Mouse (Mus musculus) intestine, postnatal 0 days (tissue): ENCODE measurements around the gene Traf3ip1. TPM values are rescaled to one million over a fixed set of nuclear protein-coding genes. Genes with fewer than 3 reads are reported as not detected.

Experiments used
- ATAC-seq: fragments of 200-750 bp; cut with Nextera tagmentation; 2 replicates; pipeline ENCODE4 v1.8.0; 2017; ENCODE audit warnings: mild to moderate bottlenecking, moderate TSS enrichment, moderate library complexity
- H3K27ac ChIP-seq: fragments of 300-500 bp; sonication (generic); 2 replicates; pipeline ENCODE4 v1.5.1; 2014; ENCODE audit warnings: mild to moderate bottlenecking, low read depth, low read length, moderate library complexity
- H3K27me3 ChIP-seq: fragments of 300-500 bp; sonication (generic); replicated peaks from 2 replicates; pipeline ENCODE4 v1.6.1; 2014; ENCODE audit warnings: low read length, mixed read lengths; ENCODE audit not compliant: control insufficient read depth, insufficient read depth
- H3K36me3 ChIP-seq: fragments of 300-500 bp; sonication (generic); 2 replicates; pipeline ENCODE4 v1.6.1; 2014; ENCODE audit warnings: mild to moderate bottlenecking, moderate library complexity; ENCODE audit not compliant: control insufficient read depth, insufficient read depth
- H3K4me1 ChIP-seq: fragments of 300-500 bp; sonication (generic); replicated peaks from 2 replicates; pipeline ENCODE4 v1.6.1; 2014; ENCODE audit warnings: antibody characterized with exemption, low read length, mixed read lengths; ENCODE audit not compliant: control insufficient read depth, insufficient read depth
- H3K4me2 ChIP-seq: fragments of 300-500 bp; sonication (generic); replicated peaks from 2 replicates; pipeline ENCODE4 v1.6.1; 2014; ENCODE audit warnings: low read depth, mild to moderate bottlenecking, moderate library complexity
- H3K4me3 ChIP-seq: fragments of 300-500 bp; sonication (generic); 2 replicates; pipeline ENCODE4 v1.5.1; 2014; ENCODE audit warnings: low read depth, low read length
- H3K9ac ChIP-seq: fragments of 300-500 bp; sonication (generic); 2 replicates; pipeline ENCODE4 v1.6.1; 2014; ENCODE audit warnings: mild to moderate bottlenecking, low read depth, low read length
- H3K9me3 ChIP-seq: fragments of 300-500 bp; sonication (generic); 2 replicates; pipeline ENCODE4 v1.6.1; 2016; ENCODE audit warnings: mixed run types; ENCODE audit not compliant: control insufficient read depth
- CTCF ChIP-seq: sonication (generic); IDR thresholded peaks from 2 replicates; pipeline ENCODE4 v1.5.1; 2016; ENCODE audit warnings: low read depth, mild to moderate bottlenecking, control low read depth, antibody characterized with exemption, moderate library complexity
- WGBS: fragments of 180-500 bp; shearing (Covaris S2); extraction: QIAGEN DNeasy Blood & Tissue Kit; methylation state at CpG from one replicate; pipeline ENCODE4 v1.1.7; 2014; 5-methylcytosine and 5-hydroxymethylcytosine counted together
- polyA plus RNA-seq: library from polyadenylated mRNA; unstranded; fragments of >200 nt; fragmentation: Nextera tagmentation; extraction: Ambion mirVana; gene quantifications from 2 replicates; pipeline ENCODE4 v1.2.1, GENCODE M21; 2015

The Traf3ip1 gene
- polyA plus RNA-seq, 1 experiment from 2014 or later, result 3.7 TPM

- H3K4me2 ChIP-seq, result no peak overlapping the region; the same call in 1 of the 2 replicates
- no peak overlapping the region for H3K9ac ChIP-seq
- H3K4me3 ChIP-seq, result no peak overlapping the region
- TF ChIP-seq CTCF, result no peak
- no peaks in the 10 kb centered on the region for H3K9me3 ChIP-seq
- peak; percentile 76 for ATAC-seq
- 23% methylated on average over 7 of the region's 7 CpGs for WGBS
- no peaks in the 10 kb centered on the region for H3K36me3 ChIP-seq
- H3K27me3 ChIP-seq, result no peaks in the 10 kb centered on the region
- H3K4me1 ChIP-seq, result no peaks in the 10 kb centered on the region
- H3K27ac ChIP-seq, result no peak overlapping the region
Measured at GRCm38 (mm10) chr1:91577883-91578517, 83.6 kb downstream of the Traf3ip1 start.

Other genes starting within 250 kb of the Traf3ip1 start
- 55.5 and 57.9 TPM in 2 replicates for gene Ube2f, start 244.3 kb upstream of the Traf3ip1 start, polyA plus RNA-seq
- 20.2 and 23.1 TPM in 2 replicates for gene Scly, start 196.3 kb upstream of the Traf3ip1 start, polyA plus RNA-seq
- gene Espnl, start 172.6 kb upstream of the Traf3ip1 start, polyA plus RNA-seq, result not detected in 2 replicates
- gene Klhl30, start 143.6 kb upstream of the Traf3ip1 start, polyA plus RNA-seq, result 1.3 and 1.8 TPM in 2 replicates
- 2.7 and 3.1 TPM in 2 replicates for gene Erfe, start 128.2 kb upstream of the Traf3ip1 start, polyA plus RNA-seq
- gene Ilkap, start 95.8 kb upstream of the Traf3ip1 start, polyA plus RNA-seq, result 51.2 TPM in 2 replicates
- gene Hes6, start 80.6 kb upstream of the Traf3ip1 start, polyA plus RNA-seq, result 84.1 and 84.8 TPM in 2 replicates
- gene Per2, start 35.3 kb upstream of the Traf3ip1 start, polyA plus RNA-seq, result 7.2 and 7.9 TPM in 2 replicates
- gene Asb1, start 45.9 kb downstream of the Traf3ip1 start, polyA plus RNA-seq, result 2.6 TPM in 2 replicates